Mouse (Mus musculus): ENCODE measurements around the gene Ubap1.

The Ubap1 gene

GRCm38 (mm10) chr4:41416966-41417365, 68.2 kb downstream of the Ubap1 start:
- DNase-seq (ENCODE audit: low spot score in 2 of 2) = no peak

GRCm38 (mm10) chr4:41438931-41439330, 90.1 kb downstream of the Ubap1 start:
- DNase-seq (ENCODE audit: low spot score in 2 of 2) = no peak

Measured in right cerebral cortex, postnatal 10 days (tissue).